Mouse (Mus musculus): Measurements from ENCODE around the gene Bcl7a. TPM values are rescaled to one million over a fixed set of nuclear protein-coding genes. Genes with fewer than 3 reads are reported as not detected.

The Bcl7a gene
- total RNA-seq, 2 experiments from 2014 or later = 14.7 to 20.0 TPM

DNA sequence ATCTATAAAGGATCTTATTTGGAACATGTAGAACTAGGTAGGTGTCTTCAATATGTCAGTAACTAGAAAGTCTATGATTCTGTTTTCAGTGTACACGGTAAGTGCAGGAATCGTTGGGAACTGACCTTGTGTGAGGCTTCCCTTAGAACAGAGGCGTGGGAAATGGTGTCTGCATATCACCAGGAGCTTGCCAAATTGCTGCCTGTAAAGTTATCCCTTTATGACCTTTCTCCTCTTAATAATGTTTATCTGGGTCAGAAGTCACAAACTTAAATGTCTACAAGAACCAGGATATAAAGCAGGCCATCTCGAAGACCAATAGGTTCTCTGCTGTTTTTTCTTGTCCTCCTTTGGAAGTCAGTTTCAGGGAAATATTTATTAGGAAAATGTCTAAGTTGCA, 68.6 kb downstream of the Bcl7a start:
- no peak for ATAC-seq (replicated peaks; ENCODE audit: poor library complexity)

DNA sequence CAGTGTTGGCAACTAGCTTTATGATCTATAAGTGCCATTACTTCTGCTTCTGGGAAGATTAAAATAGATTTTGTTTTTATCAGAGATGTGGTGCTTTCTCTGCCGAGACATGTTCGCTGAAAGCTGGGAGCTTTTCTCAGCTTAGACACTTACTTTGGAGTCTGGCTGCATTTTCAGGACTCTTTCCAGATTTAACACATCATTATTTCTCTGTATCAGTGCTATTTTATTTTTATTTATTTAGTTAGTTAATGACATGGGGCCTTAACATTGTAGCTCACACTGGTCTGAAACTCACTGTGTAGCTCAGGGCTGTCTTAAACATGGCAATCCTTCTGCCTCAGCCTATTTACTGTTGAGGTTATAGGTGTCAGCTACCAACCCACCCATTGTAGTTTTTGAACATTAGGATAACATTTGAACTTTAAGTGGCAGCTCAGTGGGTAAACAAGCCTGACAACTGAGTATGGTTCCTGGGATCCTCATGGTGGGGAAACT, 70.3 kb downstream of the Bcl7a start:
- no peak for ATAC-seq (replicated peaks; ENCODE audit: poor library complexity)

DNA sequence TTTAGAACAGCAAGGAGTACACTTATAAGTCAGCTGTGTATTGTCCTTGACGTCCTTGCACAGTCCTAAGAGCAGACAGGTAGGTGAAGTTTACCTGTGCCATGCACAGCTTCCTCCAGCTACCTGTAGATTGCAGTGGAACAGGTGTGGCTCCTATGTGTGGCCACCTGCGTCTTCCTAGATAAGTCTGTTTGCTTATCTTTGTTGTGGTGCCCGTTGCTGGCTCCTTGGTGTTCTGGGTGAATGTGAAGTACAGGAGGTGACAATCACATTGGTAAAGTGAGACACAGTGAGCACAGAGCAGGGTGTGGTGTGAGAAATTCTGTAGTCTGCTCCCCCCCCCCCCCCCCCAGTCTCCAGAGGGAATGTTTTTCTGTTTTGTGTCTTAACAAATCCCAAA, 72.5 kb downstream of the Bcl7a start:
- ATAC-seq (replicated peaks; ENCODE audit: poor library complexity) = peak; percentile 27

DNA sequence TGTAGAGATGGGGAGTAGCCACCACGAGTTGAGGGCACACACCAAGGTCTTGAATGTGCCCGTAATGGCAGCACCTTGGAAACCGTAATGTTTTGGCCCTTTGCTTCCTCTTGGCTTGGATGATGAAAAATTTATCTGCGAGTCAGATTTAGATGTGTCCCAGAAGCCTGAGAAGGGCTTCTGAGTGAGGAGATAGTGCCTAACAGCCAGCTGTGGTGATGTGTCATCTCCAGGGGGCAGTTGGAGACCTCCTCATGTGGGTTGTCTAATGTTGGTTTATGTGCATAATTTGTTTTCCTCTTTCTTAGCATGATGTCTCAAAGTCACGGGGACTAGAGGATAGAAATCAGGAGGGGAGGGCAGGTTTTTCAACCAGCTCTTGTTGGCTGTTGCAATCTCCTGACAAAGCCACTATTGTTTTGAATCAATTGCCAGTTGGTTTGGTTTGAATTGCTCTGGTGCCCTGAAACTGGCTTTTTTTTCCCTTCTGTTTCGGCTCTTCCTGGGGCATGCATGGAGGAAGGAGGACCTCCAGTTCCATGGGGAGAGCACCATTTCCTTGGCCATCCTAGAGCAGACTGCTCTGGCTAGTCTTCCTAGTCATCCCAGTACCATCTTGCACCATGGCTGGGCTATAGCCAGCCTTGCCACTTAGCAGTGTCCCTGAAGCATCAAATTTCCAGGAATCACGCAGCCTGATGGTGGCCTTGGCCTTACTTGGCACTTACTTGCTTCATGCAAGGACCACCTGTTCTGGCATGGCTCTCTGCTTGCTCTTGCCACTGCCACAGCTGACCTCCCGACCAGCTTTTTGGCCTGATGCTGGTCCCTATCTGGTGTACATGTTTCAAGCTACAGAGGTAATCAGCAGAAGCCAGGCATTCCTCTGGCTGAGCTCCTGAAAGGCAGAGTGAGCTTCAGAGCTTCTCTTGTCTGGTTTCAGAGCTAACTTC, 73.2 kb downstream of the Bcl7a start:
- peak; percentile 55 for ATAC-seq (replicated peaks; ENCODE audit: poor library complexity)

DNA sequence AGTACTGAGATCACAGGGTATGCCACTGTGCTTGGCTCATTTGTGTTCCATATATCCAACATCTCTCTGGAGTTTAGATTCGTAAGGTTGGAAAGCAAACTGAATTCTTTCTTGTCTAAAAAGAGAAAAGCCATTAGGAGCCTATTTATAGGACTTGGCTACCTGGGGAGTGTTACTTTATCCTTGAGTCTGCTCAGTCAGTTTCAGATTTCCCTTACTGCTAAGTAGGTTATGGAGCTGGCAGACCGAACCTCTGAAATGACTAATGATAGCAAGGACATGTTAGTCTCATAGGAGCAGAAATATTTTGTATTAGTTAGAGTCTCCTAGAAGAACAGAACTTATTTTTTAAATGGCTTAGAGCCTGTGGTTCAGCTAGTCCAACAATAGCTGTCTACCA, 80.3 kb downstream of the Bcl7a start:
- no peak for ATAC-seq (replicated peaks; ENCODE audit: poor library complexity)

Other genes with a start within 250 kb of the Bcl7a start
- gene Rhof, start 211.1 kb upstream of the Bcl7a start, total RNA-seq (2015) = 0.42 and 1.0 TPM in 2 replicates
- gene Rhof, start 211.1 kb upstream of the Bcl7a start, total RNA-seq (2017) = 0.54 and 1.1 TPM in 2 replicates
- gene Setd1b, start 201.6 kb upstream of the Bcl7a start, total RNA-seq (2015) = 27.5 and 28.3 TPM in 2 replicates
- gene Setd1b, start 201.6 kb upstream of the Bcl7a start, total RNA-seq (2017) = 1.9 and 3.1 TPM in 2 replicates
- 22.3 and 23.9 TPM in 2 replicates for gene Psmd9, start 174.4 kb upstream of the Bcl7a start, total RNA-seq (2015)
- 15.2 and 19.4 TPM in 2 replicates for gene Psmd9, start 174.4 kb upstream of the Bcl7a start, total RNA-seq (2017)
- gene Hpd, start 161.1 kb upstream of the Bcl7a start, total RNA-seq (2015) = not detected in 2 replicates
- gene Hpd, start 161.1 kb upstream of the Bcl7a start, total RNA-seq (2017) = not detected in 2 replicates
- 0.07 TPM in 1 of 2 replicates, not detected in the other for gene Wdr66, start 91.7 kb upstream of the Bcl7a start, total RNA-seq (2015)
- gene Wdr66, start 91.7 kb upstream of the Bcl7a start, total RNA-seq (2017) = not detected in 2 replicates
- gene Mlxip, start 51.0 kb downstream of the Bcl7a start, total RNA-seq (2015) = 32.6 TPM in 2 replicates
- 11.0 and 11.3 TPM in 2 replicates for gene Mlxip, start 51.0 kb downstream of the Bcl7a start, total RNA-seq (2017)
- not detected in 2 replicates for gene Lrrc43, start 145.5 kb downstream of the Bcl7a start, total RNA-seq (2015)
- not detected in 2 replicates for gene Lrrc43, start 145.5 kb downstream of the Bcl7a start, total RNA-seq (2017)
- gene Il31, start 145.7 kb downstream of the Bcl7a start, total RNA-seq (2015) = not detected in 2 replicates
- gene Il31, start 145.7 kb downstream of the Bcl7a start, total RNA-seq (2017) = not detected in 2 replicates
- gene B3gnt4, start 166.6 kb downstream of the Bcl7a start, total RNA-seq (2015) = 0.15 TPM in 1 of 2 replicates, not detected in the other
- gene B3gnt4, start 166.6 kb downstream of the Bcl7a start, total RNA-seq (2017) = not detected in 2 replicates
- gene Diablo, start 180.3 kb downstream of the Bcl7a start, total RNA-seq (2015) = 32.8 and 50.5 TPM in 2 replicates
- 49.0 and 53.3 TPM in 2 replicates for gene Diablo, start 180.3 kb downstream of the Bcl7a start, total RNA-seq (2017)
- 0.17 TPM in 1 of 2 replicates, not detected in the other for gene Gm49027, start 181.7 kb downstream of the Bcl7a start, total RNA-seq (2015)
- gene Gm49027, start 181.7 kb downstream of the Bcl7a start, total RNA-seq (2017) = 0.17 TPM in 1 of 2 replicates, not detected in the other
- gene Vps33a, start 229.2 kb downstream of the Bcl7a start, total RNA-seq (2015) = 16.4 and 17.7 TPM in 2 replicates
- 24.4 and 25.7 TPM in 2 replicates for gene Vps33a, start 229.2 kb downstream of the Bcl7a start, total RNA-seq (2017)

Data from megakaryocyte progenitor cell, adult 5-6 weeks (primary cell).